Mouse (Mus musculus) adrenal gland, adult (tissue): ENCODE results near the gene Guk1.

Experiments
- DNase-seq, 2 experiments: peaks; one replicate each; pipeline ENCODE4 v3.0.0; 2022 to 2023; ENCODE audit warnings: low spot score in 1 of 2; ENCODE audit not compliant: inconsistent age in 2 of 2

Guk1 gene

GRCm38 (mm10) chr11:59165616-59166241, 26.3 kb downstream of the Guk1 start:
- no peak for DNase-seq

DNA sequence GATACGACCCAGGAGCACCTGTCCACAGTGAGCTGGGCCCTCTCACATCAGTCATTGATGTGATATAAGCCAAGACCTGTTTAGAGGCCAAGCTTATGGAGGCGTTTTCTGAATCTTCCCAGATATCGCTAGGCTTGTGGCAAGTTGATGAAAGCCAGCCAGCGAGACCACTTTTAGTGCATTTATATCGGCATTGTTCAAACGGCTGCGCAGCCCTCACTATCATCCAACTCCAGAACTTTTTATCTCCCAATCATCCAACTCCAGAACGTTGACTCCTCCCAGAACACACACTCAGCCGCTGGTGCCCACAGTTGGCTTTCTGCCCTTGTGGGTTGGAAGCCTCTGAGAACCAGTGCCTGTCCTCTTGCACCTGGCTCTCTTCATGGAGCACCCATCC, 27.6 kb downstream of the Guk1 start:
- no peak for DNase-seq

DNA sequence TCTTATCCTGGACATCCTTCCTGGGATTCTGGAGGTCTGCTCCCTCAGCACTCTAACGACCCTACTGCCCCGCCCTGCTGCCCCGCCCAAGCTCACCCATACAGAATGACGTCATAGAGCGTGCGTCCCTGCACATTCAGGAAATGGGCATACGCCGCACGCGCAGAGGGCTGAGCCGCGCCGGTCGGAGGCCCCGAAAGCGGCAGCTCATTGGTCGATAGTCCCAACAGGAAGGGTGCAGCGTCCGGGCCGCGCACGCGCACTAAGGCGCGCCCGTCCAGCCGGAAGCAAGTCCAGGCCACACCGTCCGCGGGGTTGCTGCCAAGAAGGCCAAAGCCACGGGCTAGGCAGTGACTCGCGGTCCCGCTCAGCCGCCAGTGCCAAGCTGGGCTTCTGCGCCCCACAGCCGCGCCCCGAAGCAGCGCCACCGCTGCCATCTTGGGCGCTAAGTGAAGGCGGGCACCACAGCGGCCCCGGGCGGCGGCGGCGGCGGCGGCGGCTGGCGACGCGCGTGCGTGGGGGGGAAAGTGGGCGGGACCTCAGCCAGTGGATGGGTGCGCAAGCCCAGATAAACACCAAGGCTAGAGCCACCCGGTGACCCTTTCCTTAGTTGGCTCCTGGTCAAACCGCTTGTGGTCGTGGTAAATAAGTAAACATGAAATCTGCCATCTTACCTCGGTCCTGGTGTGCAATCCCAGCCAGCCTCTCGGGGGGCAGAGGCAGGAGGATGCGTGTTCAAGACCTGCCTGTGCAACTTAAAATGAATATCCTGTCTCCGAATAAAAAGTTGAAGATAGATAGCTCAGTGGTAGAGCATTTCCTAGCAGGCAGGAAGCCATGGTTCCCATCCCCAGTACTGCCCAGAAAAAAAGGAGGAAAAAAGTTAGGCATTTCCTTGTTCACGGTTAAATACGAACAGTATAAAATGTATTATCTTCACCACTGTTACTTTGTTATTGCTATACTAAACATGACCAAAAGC, 28.5 kb downstream of the Guk1 start, which contains the start of gene Iba57:
Gene Iba57 (minus strand): TSS at position 485 of the 982 bp plus-strand sequence.
- DNase-seq = peak; percentile 99

GRCm38 (mm10) chr11:59162443-59163254, 29.4 kb downstream of the Guk1 start:
- DNase-seq = no peak

GRCm38 (mm10) chr11:59161398-59161797, 30.6 kb downstream of the Guk1 start:
- DNase-seq = no peak

GRCm38 (mm10) chr11:59159558-59159957, 32.5 kb downstream of the Guk1 start:
- no peak for DNase-seq

GRCm38 (mm10) chr11:59159099-59159498, 32.9 kb downstream of the Guk1 start:
- DNase-seq = no peak

DNA sequence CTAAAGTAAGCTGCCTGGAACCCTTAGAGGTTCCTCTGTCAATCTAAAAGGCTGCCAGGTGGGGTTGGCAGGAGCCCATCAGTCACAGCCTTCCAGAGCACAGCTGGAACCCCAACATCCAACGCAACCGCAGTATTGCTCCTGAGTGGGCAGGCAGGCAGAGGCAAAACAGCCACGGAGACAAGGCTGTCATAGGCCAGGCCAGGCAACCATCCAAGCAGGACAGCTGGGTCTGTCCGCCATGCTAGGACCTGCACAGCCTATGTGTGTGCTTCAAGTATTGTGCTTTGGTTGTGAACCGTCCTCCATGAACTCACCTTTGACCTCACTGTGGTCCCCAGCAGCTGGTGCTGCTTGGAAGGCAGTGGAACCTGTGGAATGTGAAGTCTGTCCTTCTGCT, 36.1 kb downstream of the Guk1 start:
- no peak for DNase-seq

GRCm38 (mm10) chr11:59154220-59154619, 37.8 kb downstream of the Guk1 start:
- peak; percentile 71 to 75 for DNase-seq

DNA sequence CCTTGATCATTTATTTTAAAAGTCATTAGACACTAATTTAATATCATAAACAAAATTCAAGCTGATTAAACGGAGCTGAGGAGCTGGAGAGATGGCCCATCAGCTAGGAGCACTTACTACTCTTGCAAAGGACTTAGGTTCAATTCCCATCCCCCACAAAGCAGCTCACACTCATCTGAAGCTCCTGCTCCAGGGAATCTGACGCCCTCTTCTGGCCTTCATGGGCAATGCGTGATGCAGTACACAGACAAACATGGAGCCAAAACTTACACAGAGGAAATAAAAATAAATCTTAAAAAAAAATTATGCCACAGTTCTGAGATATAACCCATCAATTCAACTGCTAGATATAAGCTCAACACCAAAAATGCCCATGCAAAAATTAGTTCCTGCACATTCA, 40.3 kb downstream of the Guk1 start:
- DNase-seq = no peak

DNA sequence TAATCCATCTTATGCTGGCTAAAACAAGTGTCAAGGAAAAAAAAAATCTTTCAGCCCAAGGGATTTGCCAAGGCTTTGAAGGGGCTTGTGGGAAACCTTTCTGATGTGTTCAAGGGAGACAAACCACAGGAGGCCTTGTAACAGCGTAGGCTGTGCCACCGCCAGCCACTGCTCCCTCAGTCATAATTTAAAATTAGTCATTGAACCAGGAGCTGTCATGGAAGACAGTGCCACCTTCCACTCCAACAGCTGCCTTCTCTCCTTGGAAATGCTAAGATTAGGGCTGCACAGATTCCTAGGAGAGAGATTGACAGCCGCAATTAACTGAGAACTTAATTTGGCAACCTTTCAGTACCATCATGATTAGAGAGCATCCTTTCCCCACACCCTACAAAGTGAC, 42.7 kb downstream of the Guk1 start:
- DNase-seq = peak; percentile 53 to 67

DNA sequence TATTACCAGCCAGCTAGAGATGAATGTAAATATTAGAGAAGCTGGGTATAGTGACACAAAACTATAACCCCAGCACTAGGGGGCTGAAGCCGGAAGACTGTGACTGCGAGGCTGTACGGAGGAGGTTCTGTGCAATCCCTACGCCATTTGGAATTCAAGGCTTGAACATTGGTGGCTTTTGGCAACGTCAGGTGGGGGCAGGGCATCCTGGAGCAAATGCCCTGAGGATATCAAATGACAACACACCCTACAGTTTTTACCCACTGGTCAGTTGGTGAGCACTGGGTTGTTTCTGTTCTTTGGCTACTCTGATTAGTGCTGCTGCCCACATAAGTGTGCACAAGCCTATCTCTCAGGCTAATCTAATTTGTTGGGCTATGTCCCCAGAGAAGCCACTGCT, 49.0 kb downstream of the Guk1 start:
- DNase-seq = no peak

GRCm38 (mm10) chr11:59141772-59142370, 50.1 kb downstream of the Guk1 start:
- no peak for DNase-seq

GRCm38 (mm10) chr11:59138537-59139486, 53.2 kb downstream of the Guk1 start:
- no peak for DNase-seq

DNA sequence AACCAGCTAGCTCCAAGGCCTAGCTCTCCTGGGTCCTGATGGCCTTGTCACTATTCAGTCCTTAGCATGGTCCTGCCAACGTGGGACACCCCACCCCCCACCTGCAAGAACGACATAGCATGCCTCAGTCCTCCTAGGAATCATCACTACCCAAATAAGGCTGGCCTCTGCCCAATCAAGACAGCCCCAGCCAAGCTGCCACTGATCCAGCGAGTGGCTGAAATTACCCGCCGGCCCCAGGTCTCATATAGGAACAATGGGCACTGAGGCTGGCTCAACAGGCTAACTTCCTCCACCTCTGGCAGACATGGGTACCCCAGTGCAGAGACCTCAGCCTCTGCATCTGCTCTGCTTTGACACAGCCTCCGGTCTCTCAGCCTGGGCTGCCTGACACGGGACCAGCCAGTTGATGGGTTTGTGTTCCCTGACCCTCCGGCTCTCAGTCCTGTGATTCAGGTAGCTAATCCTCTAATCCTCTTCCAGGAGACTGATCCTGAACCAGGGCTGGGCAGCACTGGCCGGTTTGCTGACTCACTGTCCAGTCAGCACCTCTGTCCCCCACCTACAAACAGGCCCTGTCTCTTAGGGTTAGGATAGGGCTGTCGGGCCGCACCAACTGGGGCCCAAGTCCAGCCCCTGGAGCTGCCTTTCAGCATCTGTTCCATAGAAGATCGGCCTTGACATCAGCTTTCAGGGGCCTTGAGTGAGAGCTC, 54.9 kb downstream of the Guk1 start:
- DNase-seq = no peak

DNA sequence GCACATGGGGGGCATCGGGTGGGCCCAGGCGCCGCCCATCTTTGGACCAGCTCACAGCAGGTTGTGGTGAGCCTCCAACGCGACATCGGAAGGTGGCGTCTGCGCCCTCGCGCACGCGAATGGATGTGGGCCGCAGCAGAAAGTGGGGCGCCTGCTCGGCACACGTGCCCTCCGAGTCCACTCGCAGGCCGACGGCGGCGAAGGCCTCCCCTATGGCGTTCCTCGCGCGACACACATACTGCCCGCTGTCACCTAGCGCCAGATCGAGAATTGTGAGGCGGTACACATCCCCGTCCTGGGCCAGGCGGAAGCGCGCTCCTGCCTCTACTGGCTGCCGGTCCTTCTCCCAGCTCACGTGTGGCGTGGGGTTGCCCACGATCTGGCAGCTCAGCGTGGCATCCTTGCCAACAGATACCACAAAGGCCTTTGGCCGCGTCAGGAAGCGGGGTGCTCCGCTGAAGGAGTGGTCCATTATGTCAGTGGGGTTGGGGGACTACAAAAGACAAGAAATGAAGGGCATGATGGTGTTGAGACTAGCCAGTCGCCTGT, 56.0 kb downstream of the Guk1 start, which contains the start of gene Obscn:
Gene Obscn (minus strand): TSS at position 499 of the 549 bp plus-strand sequence.
- DNase-seq = peak in 1 of 2 experiments; percentile 18

DNA sequence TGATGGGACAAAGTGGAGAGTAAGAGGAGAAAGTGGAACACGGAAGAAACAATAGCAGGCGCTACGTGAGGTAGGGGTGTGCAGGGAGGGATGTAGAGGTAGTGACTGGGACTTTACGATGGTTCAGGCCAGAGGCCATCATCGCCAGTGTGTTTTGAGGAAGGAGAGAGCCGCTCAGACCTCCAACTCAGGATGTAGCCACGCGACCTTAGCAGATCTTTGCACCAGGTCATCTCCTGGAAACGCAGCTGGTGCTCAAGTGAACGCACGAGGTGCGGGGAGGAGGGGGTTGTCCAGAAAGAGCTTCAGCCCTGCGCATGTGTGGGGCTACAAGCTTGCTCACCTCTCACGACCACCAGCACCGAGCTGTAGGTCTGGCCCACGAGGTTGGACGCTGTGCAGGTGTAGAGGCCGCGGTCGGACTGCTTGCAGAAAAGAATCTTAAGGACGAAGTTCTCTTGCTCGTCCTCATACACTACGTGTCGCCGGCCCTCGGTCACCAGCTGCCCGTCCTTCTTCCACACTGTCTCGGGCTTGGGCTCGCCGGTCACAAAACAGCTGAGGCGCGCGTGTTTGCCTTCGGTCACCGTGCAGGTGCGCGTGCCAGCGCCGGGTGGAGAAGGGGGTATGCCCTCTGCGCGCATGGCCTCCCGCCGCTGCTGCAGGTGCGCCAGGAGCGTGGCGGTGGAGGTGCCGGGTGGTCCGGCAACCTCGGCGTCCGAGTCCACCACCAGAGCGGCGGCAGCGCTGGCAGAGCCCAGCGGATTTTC, 56.8 kb downstream of the Guk1 start:
- DNase-seq = peak in 1 of 2 experiments; percentile 19
